Mouse (Mus musculus) neural tube, embryonic 11.5 days (tissue): ENCODE measurements at regions not wholly inside any gene's neighbourhood (a gene's known extent, or its start where the extent isn't known, plus 50 kb on each side); places are given as distances from the start of the nearest gene placed in this dataset.
"Not testable (repeated sequence)": the region's sequence is repeated elsewhere in the genome, so short reads cannot be mapped to it uniquely, and the experiment has no call there.

Source experiments
- ATAC-seq: fragments of 200-750 bp; cut with Nextera tagmentation; 2 replicates; pipeline ENCODE4 v1.8.0; 2017; ENCODE audit warnings: moderate number of reproducible peaks, mild to moderate bottlenecking, moderate TSS enrichment, moderate library complexity; ENCODE audit not compliant: insufficient read depth, low FRiP score, low TSS enrichment
- DNase-seq: peaks from one replicate; pipeline ENCODE4 v3.0.0-alpha.2; 2015; ENCODE audit warnings: low spot score
- H3K27ac ChIP-seq: fragments of 300-500 bp; sonication (generic); 2 replicates; pipeline ENCODE4 v1.5.1; 2014; ENCODE audit warnings: low read depth, mild to moderate bottlenecking, low read length
- H3K27me3 ChIP-seq: fragments of 300-500 bp; sonication (generic); 2 replicates; pipeline ENCODE4 v1.6.1; 2014; ENCODE audit warnings: mild to moderate bottlenecking, low read length, mixed read lengths; ENCODE audit not compliant: control insufficient read depth, insufficient read depth
- H3K36me3 ChIP-seq: fragments of 300-500 bp; sonication (generic); 2 replicates; pipeline ENCODE4 v1.6.1; 2014; ENCODE audit warnings: mild to moderate bottlenecking, low read length, moderate library complexity, mixed read lengths; ENCODE audit not compliant: control insufficient read depth, insufficient read depth
- H3K4me1 ChIP-seq: fragments of 300-500 bp; sonication (generic); 2 replicates; pipeline ENCODE4 v1.6.1; 2014; ENCODE audit warnings: low read length, mixed read lengths; ENCODE audit not compliant: control insufficient read depth, insufficient read depth
- H3K4me2 ChIP-seq: fragments of 300-500 bp; sonication (generic); 2 replicates; pipeline ENCODE4 v1.6.1; 2014; ENCODE audit warnings: low read depth, mild to moderate bottlenecking, moderate library complexity
- H3K4me3 ChIP-seq: fragments of 300-500 bp; sonication (generic); 2 replicates; pipeline ENCODE4 v1.5.1; 2014; ENCODE audit warnings: low read depth, low read length
- H3K9ac ChIP-seq: fragments of 300-500 bp; sonication (generic); 2 replicates; pipeline ENCODE4 v1.6.1; 2014; ENCODE audit warnings: mild to moderate bottlenecking, low read length
- H3K9me3 ChIP-seq: fragments of 300-500 bp; sonication (generic); 2 replicates; pipeline ENCODE4 v1.6.1; 2016; ENCODE audit warnings: low read length; ENCODE audit not compliant: control insufficient read depth
- WGBS: fragments of 180-500 bp; shearing (Covaris S2); extraction: QIAGEN DNeasy Blood & Tissue Kit; methylation state at CpG from one replicate; pipeline ENCODE4 v1.1.7; 2014; 5-methylcytosine and 5-hydroxymethylcytosine counted together

- DNase-seq, result no peak
- H3K4me3 ChIP-seq, result no peak overlapping the region
- no peak overlapping the region for H3K9ac ChIP-seq
- ATAC-seq, result no peak
- H3K4me1 ChIP-seq, result no peaks in the 10 kb centered on the region
- H3K36me3 ChIP-seq, result no peaks in the 10 kb centered on the region
- no peaks in the 10 kb centered on the region for H3K9me3 ChIP-seq
- no peak overlapping the region for H3K27ac ChIP-seq
- H3K4me2 ChIP-seq, result no peak overlapping the region
- H3K27me3 ChIP-seq, result no peaks in the 10 kb centered on the region
Measured at GRCm38 (mm10) chr11:14136142-14136541, 462.9 kb upstream of the Pom121l12 start.

DNA sequence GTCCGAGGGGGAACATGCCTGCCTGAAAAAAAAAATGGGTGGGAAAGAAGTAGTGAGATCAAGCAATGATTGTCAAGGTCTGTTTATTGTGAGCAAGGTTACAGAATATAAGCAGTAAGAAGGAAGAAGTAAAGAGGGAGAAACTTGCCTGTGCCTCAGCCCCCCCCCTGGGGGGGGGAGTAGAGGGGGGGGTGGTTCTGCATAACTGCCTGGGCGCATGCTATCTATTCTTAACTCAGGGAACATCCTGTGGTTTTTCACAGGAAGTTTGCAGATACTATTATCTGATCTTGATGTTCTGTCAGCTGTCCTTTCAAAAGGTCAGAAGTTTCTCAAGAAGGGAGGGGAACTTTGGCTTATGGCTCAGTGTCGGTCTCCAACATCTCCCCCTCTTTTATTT, 456.7 kb upstream of the Pom121l12 start:
- H3K4me1 ChIP-seq, H3K4me2 ChIP-seq, H3K36me3 ChIP-seq, H3K27me3 ChIP-seq, H3K4me3 ChIP-seq, H3K9me3 ChIP-seq, H3K27ac ChIP-seq, H3K9ac ChIP-seq, ATAC-seq, DNase-seq: not testable (repeated sequence)
- 85% methylated on average over 3 of the region's 3 CpGs for WGBS

GRCm38 (mm10) chr11:14147639-14148038, 451.4 kb upstream of the Pom121l12 start:
- 87% methylated on average over 4 of the region's 4 CpGs for WGBS
- Histone ChIP-seq H3K9me3 (no peaks in the 10 kb centered on the region), H3K27ac (no peak overlapping the region), H3K9ac (no peak overlapping the region), H3K27me3 (no peaks in the 10 kb centered on the region), H3K4me1 (no peaks in the 10 kb centered on the region), H3K4me3 (no peak overlapping the region), H3K4me2 (no peak overlapping the region), H3K36me3 (no peaks in the 10 kb centered on the region)
- DNase-seq, result no peak
- no peak for ATAC-seq

GRCm38 (mm10) chr11:14159366-14159765, 439.7 kb upstream of the Pom121l12 start:
- H3K9ac ChIP-seq, result no peak overlapping the region
- ATAC-seq (no peak), DNase-seq (no peak)
- H3K4me1 ChIP-seq, result no peaks in the 10 kb centered on the region
- no peaks in the 10 kb centered on the region for H3K27me3 ChIP-seq
- no peak overlapping the region for H3K4me3 ChIP-seq
- no peak overlapping the region for H3K4me2 ChIP-seq
- no peak overlapping the region for H3K27ac ChIP-seq
- H3K36me3 ChIP-seq, result no peaks in the 10 kb centered on the region
- 14% methylated on average over 3 of the region's 3 CpGs for WGBS
- H3K9me3 ChIP-seq, result no peaks in the 10 kb centered on the region

- ATAC-seq (peak; percentile 79), DNase-seq (no peak)
- H3K4me2 ChIP-seq, result no peak overlapping the region
- no peaks in the 10 kb centered on the region for H3K36me3 ChIP-seq
- 28% methylated on average over 6 of the region's 6 CpGs for WGBS
- H3K4me3 ChIP-seq, result no peak overlapping the region
- H3K4me1 ChIP-seq, result no peaks in the 10 kb centered on the region
- H3K27ac ChIP-seq, result no peak overlapping the region
- no peak overlapping the region for H3K9ac ChIP-seq
- no peaks in the 10 kb centered on the region for H3K27me3 ChIP-seq
- no peaks in the 10 kb centered on the region for H3K9me3 ChIP-seq
Measured at GRCm38 (mm10) chr11:14169478-14169877, 429.6 kb upstream of the Pom121l12 start.

DNA sequence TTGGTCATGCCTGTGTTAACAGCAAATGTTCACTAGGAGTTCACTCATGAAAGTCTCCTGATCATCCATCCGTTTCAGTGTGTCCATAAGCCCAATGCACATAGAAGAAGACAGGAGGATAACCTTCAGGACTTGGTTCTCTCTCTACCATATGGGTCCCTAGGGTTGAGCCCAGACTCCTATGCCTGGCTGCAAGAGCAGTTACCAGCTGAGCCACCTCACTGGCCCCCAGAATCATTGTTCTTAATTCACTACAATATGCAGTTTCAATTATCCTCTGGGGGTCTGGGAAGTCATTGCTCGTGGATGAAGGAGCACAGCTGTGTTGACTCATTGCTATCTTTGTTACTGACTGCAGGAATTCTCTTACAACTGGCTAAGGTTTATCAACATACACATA, 424.5 kb upstream of the Pom121l12 start:
- 55% methylated on average over 2 of the region's 2 CpGs for whole genome bisulfite sequencing
- Histone ChIP-seq H3K27me3 (no peaks in the 10 kb centered on the region), H3K27ac (no peak overlapping the region), H3K9ac (no peak overlapping the region), H3K4me3 (no peak overlapping the region), H3K36me3 (no peaks in the 10 kb centered on the region), H3K4me1 (no peaks in the 10 kb centered on the region), H3K4me2 (no peak overlapping the region), H3K9me3 (no peaks in the 10 kb centered on the region)
- ATAC-seq (no peak), DNase-seq (no peak)

DNA sequence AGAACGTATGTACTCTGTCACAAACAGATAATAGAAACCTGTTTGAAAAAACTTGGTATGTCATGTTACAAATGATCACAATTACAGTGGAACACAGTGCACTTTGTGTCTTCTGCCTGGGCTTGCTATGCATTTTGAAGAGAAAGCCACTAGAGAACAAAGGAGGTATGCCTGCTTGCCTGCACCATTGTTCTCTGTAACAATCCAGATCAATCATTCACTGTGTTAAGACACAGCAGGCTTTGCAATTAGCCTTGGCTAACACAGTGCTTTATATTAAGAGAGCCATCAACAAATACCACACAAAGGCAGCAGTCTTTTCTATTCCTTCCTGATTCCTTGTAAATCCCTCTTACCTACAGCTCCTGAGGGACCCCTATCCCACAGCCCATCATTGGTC, 417.1 kb upstream of the Pom121l12 start:
- no peak overlapping the region for H3K9ac ChIP-seq
- DNase-seq (peak; percentile 53), ATAC-seq (peak; percentile 90)
- peak overlapping the region; percentile 5; the same call in 1 of the 2 replicates for H3K27ac ChIP-seq
- H3K9me3 ChIP-seq, result no peaks in the 10 kb centered on the region
- H3K4me2 ChIP-seq, result no peak overlapping the region
- WGBS, result 15% methylated on average over 1 of the region's 1 CpGs
- H3K4me1 ChIP-seq, result 0 out of 2 replicates have a peak, but pooled peaks cover 4% of the 10 kb centered on the region
- H3K27me3 ChIP-seq, result no peaks in the 10 kb centered on the region
- no peaks in the 10 kb centered on the region for H3K36me3 ChIP-seq
- no peak overlapping the region for H3K4me3 ChIP-seq

GRCm38 (mm10) chr11:14182466-14182865, 416.6 kb upstream of the Pom121l12 start:
- ATAC-seq (peak; percentile 33; the same call in 1 of the 2 replicates), DNase-seq (no peak)
- Histone ChIP-seq H3K36me3 (no peaks in the 10 kb centered on the region), H3K4me1 (peaks cover 4% of the 10 kb centered on the region; the same call in 1 of the 2 replicates), H3K4me2 (no peak overlapping the region), H3K4me3 (no peak overlapping the region), H3K27ac (peak overlapping the region; percentile 5; the same call in 1 of the 2 replicates), H3K9me3 (no peaks in the 10 kb centered on the region), H3K27me3 (no peaks in the 10 kb centered on the region), H3K9ac (no peak overlapping the region)
- WGBS, result 26% methylated on average over 3 of the region's 3 CpGs

GRCm38 (mm10) chr11:14183258-14183968, 415.7 kb upstream of the Pom121l12 start:
- no peaks in the 10 kb centered on the region for H3K27me3 ChIP-seq
- no peak overlapping the region for H3K9ac ChIP-seq
- no peak overlapping the region for H3K4me2 ChIP-seq
- 29% methylated on average over 1 of the region's 1 CpGs for WGBS
- H3K9me3 ChIP-seq, result no peaks in the 10 kb centered on the region
- no peak for ATAC-seq
- H3K27ac ChIP-seq, result no peak overlapping the region
- H3K4me3 ChIP-seq, result no peak overlapping the region
- H3K4me1 ChIP-seq, result peaks cover 4% of the 10 kb centered on the region; the same call in 1 of the 2 replicates
- H3K36me3 ChIP-seq, result no peaks in the 10 kb centered on the region
- no peak for DNase-seq
